Mouse (Mus musculus) midbrain, embryonic 14.5 days (tissue): ENCODE measurements around the gene Grm3. TPM values are rescaled to one million over a fixed set of nuclear protein-coding genes. Genes with fewer than 3 reads are reported as not detected.

Experiments used
- ATAC-seq: fragments of 200-750 bp; cut with Nextera tagmentation; 2 replicates; pipeline ENCODE4 v1.8.0; 2017; ENCODE audit warnings: moderate number of reproducible peaks, moderate library complexity; ENCODE audit not compliant: low FRiP score, low TSS enrichment
- DNase-seq: peaks from one replicate; pipeline ENCODE4 v3.0.0-alpha.2; 2015
- H3K27ac ChIP-seq: fragments of 300-500 bp; sonication (generic); replicated peaks from 2 replicates; pipeline ENCODE4 v1.5.1; 2014; ENCODE audit warnings: mild to moderate bottlenecking, low read depth, low read length, moderate library complexity
- H3K27me3 ChIP-seq: fragments of 300-500 bp; sonication (generic); 2 replicates; pipeline ENCODE4 v1.6.1; 2014; ENCODE audit warnings: low read length, control low read depth, mixed read lengths; ENCODE audit not compliant: control insufficient read depth, insufficient read depth
- H3K36me3 ChIP-seq: fragments of 300-500 bp; sonication (generic); 2 replicates; pipeline ENCODE4 v1.6.1; 2014; ENCODE audit warnings: low read length, control low read depth; ENCODE audit not compliant: control insufficient read depth, insufficient read depth
- H3K4me1 ChIP-seq: fragments of 300-500 bp; sonication (generic); 2 replicates; pipeline ENCODE4 v1.6.1; 2014; ENCODE audit warnings: mild to moderate bottlenecking, antibody characterized with exemption, low read length, control low read depth; ENCODE audit not compliant: control insufficient read depth, insufficient read depth
- H3K4me2 ChIP-seq: fragments of 300-500 bp; sonication (generic); 2 replicates; pipeline ENCODE4 v1.6.1; 2014; ENCODE audit warnings: mild to moderate bottlenecking, low read length, moderate library complexity
- H3K4me3 ChIP-seq: fragments of 300-500 bp; sonication (generic); replicated peaks from 2 replicates; pipeline ENCODE4 v1.5.1; 2014; ENCODE audit warnings: low read depth, low read length
- H3K9ac ChIP-seq: fragments of 300-500 bp; sonication (generic); replicated peaks from 2 replicates; pipeline ENCODE4 v1.6.1; 2014; ENCODE audit warnings: mild to moderate bottlenecking, low read length, moderate library complexity
- H3K9me3 ChIP-seq: fragments of 300-500 bp; sonication (generic); 2 replicates; pipeline ENCODE4 v1.6.1; 2016; ENCODE audit warnings: low read length, control low read depth, mixed read lengths; ENCODE audit not compliant: control insufficient read depth
- WGBS: fragments of 180-500 bp; shearing (Covaris S2); extraction: QIAGEN DNeasy Blood & Tissue Kit; methylation state at CpG from one replicate; pipeline ENCODE4 v1.1.7; 2014; 5-methylcytosine and 5-hydroxymethylcytosine counted together
- polyA plus RNA-seq: library from polyadenylated mRNA; unstranded; fragments of >200 nt; fragmentation: Nextera tagmentation; extraction: Ambion mirVana; gene quantifications from 2 replicates; pipeline ENCODE4 v1.2.1, GENCODE M21; 2014

The Grm3 gene
- polyA plus RNA-seq, 1 experiment from 2014 or later = 34.9 TPM

- H3K4me2 ChIP-seq = no peak overlapping the region
- H3K9me3 ChIP-seq = no peaks in the 10 kb centered on the region
- DNase-seq (no peak), ATAC-seq (no peak)
- no peak overlapping the region for H3K9ac ChIP-seq
- H3K27ac ChIP-seq = no peak overlapping the region
- WGBS = 94% methylated on average over 3 of the region's 3 CpGs
- no peaks in the 10 kb centered on the region for H3K27me3 ChIP-seq
- H3K36me3 ChIP-seq = no peaks in the 10 kb centered on the region
- H3K4me1 ChIP-seq = no peaks in the 10 kb centered on the region
- H3K4me3 ChIP-seq = no peak overlapping the region
These were observed 247.4 kb downstream of the Grm3 start for GRCm38 (mm10) chr5:9477587-9477986.

GRCm38 (mm10) chr5:9453298-9453697 lies 271.7 kb downstream of the Grm3 start:
- H3K36me3 ChIP-seq = no peaks in the 10 kb centered on the region
- H3K4me3 ChIP-seq = no peak overlapping the region
- H3K4me1 ChIP-seq = no peaks in the 10 kb centered on the region
- no peaks in the 10 kb centered on the region for H3K9me3 ChIP-seq
- no peak overlapping the region for H3K9ac ChIP-seq
- 98% methylated on average over 2 of the region's 2 CpGs for WGBS
- no peaks in the 10 kb centered on the region for H3K27me3 ChIP-seq
- no peak for ATAC-seq
- DNase-seq = peak; percentile 37
- H3K4me2 ChIP-seq = no peak overlapping the region
- H3K27ac ChIP-seq = no peak overlapping the region

- Histone ChIP-seq H3K4me3 (no peak overlapping the region), H3K36me3 (no peaks in the 10 kb centered on the region), H3K4me1 (no peaks in the 10 kb centered on the region), H3K27me3 (no peaks in the 10 kb centered on the region), H3K9me3 (no peaks in the 10 kb centered on the region), H3K4me2 (no peak overlapping the region), H3K27ac (no peak overlapping the region), H3K9ac (no peak overlapping the region)
- ATAC-seq = no peak
- DNase-seq = peak; percentile 69
- WGBS = 46% methylated on average over 5 of the region's 5 CpGs
These were observed 275.4 kb downstream of the Grm3 start for GRCm38 (mm10) chr5:9449570-9449969.

- H3K9me3 ChIP-seq = no peaks in the 10 kb centered on the region
- H3K27ac ChIP-seq = no peak overlapping the region
- H3K36me3 ChIP-seq = no peaks in the 10 kb centered on the region
- H3K4me2 ChIP-seq = no peak overlapping the region
- no peak for DNase-seq
- H3K27me3 ChIP-seq = no peaks in the 10 kb centered on the region
- H3K4me1 ChIP-seq = no peaks in the 10 kb centered on the region
- no peak overlapping the region for H3K9ac ChIP-seq
- no peak for ATAC-seq
- H3K4me3 ChIP-seq = no peak overlapping the region
- 93% methylated on average over 6 of the region's 6 CpGs for WGBS
These were observed 276.0 kb downstream of the Grm3 start for GRCm38 (mm10) chr5:9448931-9449330.

- Histone ChIP-seq H3K27me3 (no peaks in the 10 kb centered on the region), H3K27ac (no peak overlapping the region), H3K9ac (no peak overlapping the region), H3K4me3 (no peak overlapping the region), H3K4me2 (no peak overlapping the region), H3K9me3 (no peaks in the 10 kb centered on the region), H3K4me1 (no peaks in the 10 kb centered on the region), H3K36me3 (0 out of 2 replicates have a peak, but pooled peaks cover 4% of the 10 kb centered on the region)
- DNase-seq (peak; percentile 24), ATAC-seq (no peak)
- WGBS = 36% methylated on average over 1 of the region's 1 CpGs
These were observed 278.8 kb downstream of the Grm3 start for GRCm38 (mm10) chr5:9446146-9446545.
